Mouse (Mus musculus): ENCODE measurements around the gene Padi2. TPM values are rescaled to one million over a fixed set of nuclear protein-coding genes. Genes with fewer than 3 reads are reported as not detected.
A peak's percentile ranks its signal among the peaks of the same experiment; 100 is the strongest.

Gene Padi2
- 3.8 and 5.9 TPM in 2 replicates for polyA plus RNA-seq (2014; fragmentation: Nextera tagmentation; extraction: Ambion mirVana)

DNA sequence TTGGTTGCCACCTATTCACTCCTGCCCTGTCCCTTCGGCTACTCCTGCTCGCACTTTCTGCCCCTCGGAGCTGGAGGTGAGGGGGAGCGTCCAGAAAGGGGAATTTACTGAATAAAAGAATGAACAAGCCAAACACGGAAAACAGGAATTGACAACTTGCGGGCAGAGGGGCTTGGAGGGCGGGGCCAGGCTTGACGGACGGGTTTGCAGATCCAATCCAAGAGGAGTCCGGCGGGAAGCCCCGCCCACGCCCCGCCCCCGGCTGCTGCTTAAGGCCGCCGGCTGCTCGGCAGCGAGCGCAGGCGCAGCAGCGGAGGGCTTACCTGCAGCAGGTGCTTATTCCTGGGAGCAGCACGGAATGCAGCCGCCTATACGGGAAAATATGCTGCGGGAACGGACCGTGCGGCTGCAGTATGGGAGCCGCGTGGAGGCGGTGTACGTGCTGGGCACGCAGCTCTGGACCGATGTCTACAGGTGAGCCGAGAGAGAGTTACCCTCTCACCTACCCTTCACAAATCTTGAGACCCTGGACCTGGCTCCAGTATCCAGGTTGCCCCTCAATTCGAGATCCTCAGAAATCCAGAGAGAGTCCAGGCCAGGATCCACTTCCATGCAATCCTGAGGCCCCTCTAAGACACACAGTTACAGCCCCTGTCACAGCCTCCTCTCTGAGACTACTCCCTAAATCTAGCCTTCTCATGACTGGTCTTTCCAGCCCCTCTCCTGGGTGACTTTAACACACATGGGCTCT lies at the start of gene Padi2:
TSS of gene Padi2 (plus strand) at position 269 of the 751 bp plus-strand sequence.
- peaks cover 40% of the 10 kb centered on the region for H3K27me3 ChIP-seq (ENCODE audit: control insufficient read depth, insufficient read depth, low read length)
- 0 out of 2 replicates have a peak, but pooled peaks have one; percentile 59 for ATAC-seq (replicated peaks; ENCODE audit: insufficient number of reproducible peaks, low FRiP score, low TSS enrichment)
- H3K4me1 ChIP-seq (ENCODE audit: control insufficient read depth, insufficient read depth, low read length), result peaks cover 4% of the 10 kb centered on the region; the same call in 1 of the 2 replicates
- WGBS (ENCODE audit: insufficient replicate concordance), result 4% methylated on average over 37 of the region's 37 CpGs
- peak within 1 kb of the TSS; percentile 68 for H3K9ac ChIP-seq (ENCODE audit: low read depth, low read length)
- H3K27ac ChIP-seq (ENCODE audit: low read depth, low read length), result no peak within 1 kb of the TSS
- peak within 1 kb of the TSS; percentile 48 for H3K4me3 ChIP-seq (ENCODE audit: low read depth, low read length)
- H3K4me2 ChIP-seq, result peak within 1 kb of the TSS; percentile 74
- H3K36me3 ChIP-seq (ENCODE audit: control insufficient read depth, insufficient read depth, low read length), result no peaks in the 10 kb centered on the region
- H3K9me3 ChIP-seq (replicated peaks; ENCODE audit: control insufficient read depth, low read length), result no peaks in the 10 kb centered on the region

DNA sequence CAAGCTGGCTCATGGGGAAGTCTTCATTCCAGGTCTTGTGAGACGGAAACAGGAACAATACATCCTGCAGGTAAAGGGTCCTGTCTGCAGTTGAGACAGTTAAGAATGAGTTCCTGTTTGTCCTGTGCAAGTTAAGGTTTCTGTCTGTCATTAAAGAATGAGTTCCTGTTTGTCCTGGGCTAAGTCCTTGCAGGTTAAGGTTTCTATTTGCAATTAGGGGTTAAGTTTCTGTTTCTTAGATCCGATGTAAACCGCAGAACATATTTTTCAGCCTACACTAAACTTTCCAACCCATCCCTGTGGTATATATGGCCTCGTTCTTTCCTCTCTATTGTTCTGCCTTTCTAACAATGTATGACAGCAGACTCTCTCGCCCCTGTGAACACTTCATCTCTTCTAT lies 49.1 kb upstream of the Padi2 start:
- Histone ChIP-seq H3K27me3 (ENCODE audit: control insufficient read depth, insufficient read depth, low read length) (peaks cover 6% of the 10 kb centered on the region; the same call in 1 of the 2 replicates), H3K27ac (ENCODE audit: low read depth, low read length) (no peak overlapping the region), H3K4me2 (no peak overlapping the region), H3K9ac (ENCODE audit: low read depth, low read length) (no peak overlapping the region), H3K4me1 (ENCODE audit: control insufficient read depth, insufficient read depth, low read length) (peaks cover 14% of the 10 kb centered on the region), H3K9me3 (replicated peaks; ENCODE audit: control insufficient read depth, low read length) (no peaks in the 10 kb centered on the region), H3K36me3 (ENCODE audit: control insufficient read depth, insufficient read depth, low read length) (no peaks in the 10 kb centered on the region), H3K4me3 (ENCODE audit: low read depth, low read length) (no peak overlapping the region)
- 84% methylated on average over 5 of the region's 5 CpGs for WGBS (ENCODE audit: insufficient replicate concordance)
- ATAC-seq (replicated peaks; ENCODE audit: insufficient number of reproducible peaks, low FRiP score, low TSS enrichment), result no peak

DNA sequence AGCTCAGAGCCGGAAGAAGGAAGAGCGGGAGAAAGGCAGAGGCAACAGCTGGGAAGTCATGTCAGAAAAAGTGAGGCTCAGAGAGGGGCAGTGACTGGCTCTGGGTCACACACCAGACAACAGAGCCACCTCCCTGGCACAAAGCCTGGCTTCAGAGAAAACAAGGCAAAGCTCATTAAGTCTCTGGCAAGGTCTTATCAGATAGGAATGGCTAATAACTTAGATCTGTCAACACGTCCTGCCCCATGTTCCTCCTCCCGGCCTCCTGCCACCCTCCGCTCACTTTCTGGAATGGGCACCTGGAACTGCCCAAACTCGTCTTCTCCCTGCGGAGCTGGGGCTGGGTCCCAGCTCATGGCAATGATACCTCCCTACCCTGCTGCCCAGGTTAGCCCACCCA lies 48.3 kb upstream of the Padi2 start:
- H3K9me3 ChIP-seq (replicated peaks; ENCODE audit: control insufficient read depth, low read length), result no peaks in the 10 kb centered on the region
- peaks cover 6% of the 10 kb centered on the region; the same call in 1 of the 2 replicates for H3K27me3 ChIP-seq (ENCODE audit: control insufficient read depth, insufficient read depth, low read length)
- peaks cover 14% of the 10 kb centered on the region for H3K4me1 ChIP-seq (ENCODE audit: control insufficient read depth, insufficient read depth, low read length)
- no peaks in the 10 kb centered on the region for H3K36me3 ChIP-seq (ENCODE audit: control insufficient read depth, insufficient read depth, low read length)
- H3K27ac ChIP-seq (ENCODE audit: low read depth, low read length), result no peak overlapping the region
- no peak overlapping the region for H3K4me3 ChIP-seq (ENCODE audit: low read depth, low read length)
- 66% methylated on average over 7 of the region's 7 CpGs for WGBS (ENCODE audit: insufficient replicate concordance)
- H3K9ac ChIP-seq (ENCODE audit: low read depth, low read length), result no peak overlapping the region
- ATAC-seq (replicated peaks; ENCODE audit: insufficient number of reproducible peaks, low FRiP score, low TSS enrichment), result no peak
- no peak overlapping the region for H3K4me2 ChIP-seq

DNA sequence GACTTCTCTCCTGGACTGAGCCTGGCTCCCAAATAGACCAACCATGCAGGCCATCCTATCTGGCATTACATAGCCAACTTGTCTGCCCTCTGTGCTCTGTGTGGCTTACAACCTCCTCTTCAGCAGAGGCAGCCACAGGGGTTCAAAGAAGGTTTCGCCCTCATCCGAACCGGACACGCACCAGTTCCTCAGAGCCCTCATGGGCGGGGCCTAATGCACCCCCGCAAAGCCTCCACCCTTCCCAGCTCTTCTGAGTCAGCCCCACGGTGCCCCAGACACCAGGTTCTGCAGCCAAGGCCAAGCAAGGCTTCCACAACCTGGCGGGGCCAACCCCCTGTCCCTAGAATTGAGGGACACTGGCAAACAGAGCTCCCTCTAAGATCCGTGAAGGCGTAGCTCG lies 46.9 kb upstream of the Padi2 start:
- Histone ChIP-seq H3K4me1 (ENCODE audit: control insufficient read depth, insufficient read depth, low read length) (peaks cover 14% of the 10 kb centered on the region), H3K27me3 (ENCODE audit: control insufficient read depth, insufficient read depth, low read length) (peaks cover 3% of the 10 kb centered on the region; the same call in 1 of the 2 replicates), H3K27ac (ENCODE audit: low read depth, low read length) (no peak overlapping the region), H3K36me3 (ENCODE audit: control insufficient read depth, insufficient read depth, low read length) (no peaks in the 10 kb centered on the region), H3K9me3 (replicated peaks; ENCODE audit: control insufficient read depth, low read length) (no peaks in the 10 kb centered on the region), H3K4me3 (ENCODE audit: low read depth, low read length) (no peak overlapping the region), H3K4me2 (no peak overlapping the region), H3K9ac (ENCODE audit: low read depth, low read length) (no peak overlapping the region)
- ATAC-seq (replicated peaks; ENCODE audit: insufficient number of reproducible peaks, low FRiP score, low TSS enrichment), result no peak
- WGBS (ENCODE audit: insufficient replicate concordance), result 84% methylated on average over 11 of the region's 11 CpGs

DNA sequence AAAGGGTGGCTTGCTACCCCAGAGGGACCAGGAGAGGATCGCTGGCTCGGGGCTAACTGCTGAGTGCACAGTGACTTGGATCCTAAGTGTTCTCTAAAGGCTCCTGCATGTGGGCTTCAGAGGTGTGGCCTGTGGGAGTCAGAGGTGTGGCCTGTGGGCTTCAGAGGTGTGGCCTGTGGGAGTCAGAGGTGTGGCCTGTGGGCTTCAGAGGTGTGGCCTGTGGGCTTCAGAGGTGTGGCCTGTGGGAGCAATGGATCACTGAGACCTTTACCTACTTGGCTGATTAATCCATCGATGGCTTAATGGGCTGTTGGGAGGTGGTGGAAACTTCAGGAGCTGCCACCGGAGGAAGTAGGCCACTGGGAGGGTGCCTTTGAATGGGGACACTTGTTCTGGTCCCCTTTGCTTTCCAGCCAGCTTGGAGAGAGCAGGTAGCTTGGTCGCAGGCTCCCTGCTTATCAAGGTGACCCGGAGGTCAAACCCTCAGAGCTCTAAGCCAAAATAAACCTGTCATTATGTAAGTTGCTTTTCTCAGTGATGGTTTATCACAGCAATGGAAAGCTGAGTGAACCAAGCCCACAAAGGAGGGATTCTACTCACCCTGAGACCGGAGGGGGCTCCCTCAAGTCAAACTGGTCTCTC lies 45.9 kb upstream of the Padi2 start:
- Histone ChIP-seq H3K4me3 (ENCODE audit: low read depth, low read length) (no peak overlapping the region), H3K4me1 (ENCODE audit: control insufficient read depth, insufficient read depth, low read length) (peaks cover 12% of the 10 kb centered on the region), H3K36me3 (ENCODE audit: control insufficient read depth, insufficient read depth, low read length) (no peaks in the 10 kb centered on the region), H3K9me3 (replicated peaks; ENCODE audit: control insufficient read depth, low read length) (no peaks in the 10 kb centered on the region), H3K4me2 (peak overlapping the region; percentile 42), H3K27ac (ENCODE audit: low read depth, low read length) (peak overlapping the region; percentile 51), H3K9ac (ENCODE audit: low read depth, low read length) (no peak overlapping the region), H3K27me3 (ENCODE audit: control insufficient read depth, insufficient read depth, low read length) (peaks cover 3% of the 10 kb centered on the region; the same call in 1 of the 2 replicates)
- 30% methylated on average over 7 of the region's 7 CpGs for WGBS (ENCODE audit: insufficient replicate concordance)
- peak; percentile 80 for ATAC-seq (replicated peaks; ENCODE audit: insufficient number of reproducible peaks, low FRiP score, low TSS enrichment)

DNA sequence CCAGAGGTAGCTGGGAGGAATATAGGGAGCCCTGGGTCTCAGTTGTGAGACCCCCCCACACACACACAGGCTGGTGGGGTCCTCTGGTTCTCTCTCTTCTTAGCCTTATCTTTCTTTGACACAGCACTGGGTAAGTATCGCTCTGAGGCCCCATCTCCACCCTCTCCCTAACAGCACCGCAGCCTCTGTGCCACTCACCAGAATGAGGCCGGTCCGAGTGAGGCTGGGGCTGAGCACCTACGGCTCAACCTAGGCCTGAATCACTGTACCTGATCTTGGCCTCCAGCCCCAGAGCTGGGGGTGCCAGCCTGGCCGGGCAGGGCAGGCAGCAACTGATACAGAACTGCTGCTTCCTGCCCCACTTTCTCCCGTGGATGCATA lies 45.4 kb upstream of the Padi2 start:
- ATAC-seq (replicated peaks; ENCODE audit: insufficient number of reproducible peaks, low FRiP score, low TSS enrichment), result peak; percentile 83
- Histone ChIP-seq H3K9ac (ENCODE audit: low read depth, low read length) (peak overlapping the region; percentile 2; the same call in 1 of the 2 replicates), H3K4me3 (ENCODE audit: low read depth, low read length) (no peak overlapping the region), H3K27ac (ENCODE audit: low read depth, low read length) (peak overlapping the region; percentile 51), H3K36me3 (ENCODE audit: control insufficient read depth, insufficient read depth, low read length) (no peaks in the 10 kb centered on the region), H3K9me3 (replicated peaks; ENCODE audit: control insufficient read depth, low read length) (no peaks in the 10 kb centered on the region), H3K4me1 (ENCODE audit: control insufficient read depth, insufficient read depth, low read length) (peaks cover 12% of the 10 kb centered on the region), H3K4me2 (peak overlapping the region; percentile 42), H3K27me3 (ENCODE audit: control insufficient read depth, insufficient read depth, low read length) (peaks cover 3% of the 10 kb centered on the region; the same call in 1 of the 2 replicates)
- WGBS (ENCODE audit: insufficient replicate concordance), result 60% methylated on average over 7 of the region's 7 CpGs

DNA sequence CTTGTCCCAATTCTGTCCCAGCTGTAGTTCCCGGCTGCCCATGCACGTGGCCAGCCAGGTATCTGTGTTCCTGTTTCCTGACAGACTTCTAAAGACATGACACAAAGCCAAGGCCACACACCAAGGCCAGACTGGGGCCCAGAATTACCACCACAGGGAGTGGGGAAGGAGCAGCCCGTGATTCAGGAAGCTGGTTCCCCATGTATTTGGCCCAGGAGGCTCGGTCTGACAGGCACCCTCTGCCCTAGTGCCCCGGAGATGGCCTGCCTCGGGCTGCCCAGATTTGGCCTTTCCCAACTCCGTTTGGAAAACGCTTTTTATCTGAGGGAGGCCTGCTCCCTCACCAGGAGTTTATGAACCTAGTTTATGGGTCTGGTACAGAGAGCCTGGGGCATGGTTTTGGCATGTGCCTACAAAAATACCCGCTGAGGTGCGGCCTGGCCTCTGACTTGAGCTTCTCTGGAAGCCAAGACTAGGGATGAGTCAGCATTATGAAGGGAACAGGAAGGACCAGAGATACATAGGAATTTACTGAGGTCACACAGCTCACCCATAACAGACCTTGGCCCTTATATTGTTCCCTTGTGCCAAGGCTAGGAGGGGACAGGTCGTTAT lies 44.0 kb upstream of the Padi2 start:
- no peaks in the 10 kb centered on the region for H3K36me3 ChIP-seq (ENCODE audit: control insufficient read depth, insufficient read depth, low read length)
- WGBS (ENCODE audit: insufficient replicate concordance), result 72% methylated on average over 11 of the region's 11 CpGs
- no peak overlapping the region for H3K9ac ChIP-seq (ENCODE audit: low read depth, low read length)
- peaks cover 3% of the 10 kb centered on the region; the same call in 1 of the 2 replicates for H3K27me3 ChIP-seq (ENCODE audit: control insufficient read depth, insufficient read depth, low read length)
- H3K4me1 ChIP-seq (ENCODE audit: control insufficient read depth, insufficient read depth, low read length), result peaks cover 12% of the 10 kb centered on the region
- no peak overlapping the region for H3K4me2 ChIP-seq
- no peaks in the 10 kb centered on the region for H3K9me3 ChIP-seq (replicated peaks; ENCODE audit: control insufficient read depth, low read length)
- H3K27ac ChIP-seq (ENCODE audit: low read depth, low read length), result no peak overlapping the region
- no peak for ATAC-seq (replicated peaks; ENCODE audit: insufficient number of reproducible peaks, low FRiP score, low TSS enrichment)
- H3K4me3 ChIP-seq (ENCODE audit: low read depth, low read length), result no peak overlapping the region

DNA sequence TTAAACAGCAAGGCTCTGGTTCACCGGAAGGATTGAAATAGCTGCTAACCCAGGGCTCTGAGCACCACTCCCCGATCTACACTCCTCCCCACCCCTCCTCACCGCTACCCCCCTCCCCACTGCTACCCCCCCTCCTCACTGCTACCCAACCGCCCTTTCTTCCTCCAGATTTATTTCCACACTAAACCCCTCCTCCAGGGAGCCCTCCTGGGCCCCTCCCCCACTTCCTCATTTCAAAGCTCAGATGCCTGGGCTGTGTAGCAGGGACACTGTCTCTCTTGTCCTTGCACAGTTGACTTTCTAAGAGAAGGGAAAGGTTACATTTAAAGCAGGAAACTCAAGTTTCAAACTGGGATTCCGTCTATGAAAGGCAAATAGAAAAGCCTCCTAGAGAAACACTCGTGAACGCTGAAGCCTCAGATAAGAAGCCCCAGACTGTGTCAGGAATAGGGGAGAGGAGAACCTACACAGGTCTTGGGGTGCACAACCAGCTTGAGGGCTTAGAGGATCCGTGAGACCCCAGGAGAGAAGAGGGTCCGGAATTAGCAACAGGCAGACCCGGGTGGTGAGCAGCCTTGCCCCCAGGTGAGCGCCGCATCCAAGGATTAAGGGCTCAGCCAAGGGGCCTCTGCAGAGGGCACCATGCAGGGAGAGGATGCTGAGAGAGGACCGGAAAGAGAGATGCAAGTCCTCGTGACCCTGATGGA lies 37.5 kb upstream of the Padi2 start:
- Histone ChIP-seq H3K27me3 (ENCODE audit: control insufficient read depth, insufficient read depth, low read length) (peaks cover 5% of the 10 kb centered on the region; the same call in 1 of the 2 replicates), H3K27ac (ENCODE audit: low read depth, low read length) (no peak overlapping the region), H3K4me3 (ENCODE audit: low read depth, low read length) (0 out of 2 replicates have a peak overlapping the region, but pooled peaks have one; percentile 1), H3K36me3 (ENCODE audit: control insufficient read depth, insufficient read depth, low read length) (no peaks in the 10 kb centered on the region), H3K9ac (ENCODE audit: low read depth, low read length) (no peak overlapping the region; the same call in 1 of the 2 replicates), H3K9me3 (replicated peaks; ENCODE audit: control insufficient read depth, low read length) (no peaks in the 10 kb centered on the region), H3K4me1 (ENCODE audit: control insufficient read depth, insufficient read depth, low read length) (peaks cover 11% of the 10 kb centered on the region), H3K4me2 (peak overlapping the region; percentile 41)
- ATAC-seq (replicated peaks; ENCODE audit: insufficient number of reproducible peaks, low FRiP score, low TSS enrichment), result no peak
- WGBS (ENCODE audit: insufficient replicate concordance), result 3% methylated on average over 14 of the region's 14 CpGs
